Mouse (Mus musculus) regulatory T cell (primary cell): Measurements from ENCODE around the gene Snrnp27.

Experiments used
- in situ Hi-C: fragments of 300-600 bp; cut with MboI, MseI; formaldehyde crosslinking; loops from one replicate; pipeline ENCODE4 v1.15.1; 2025; ENCODE audit warnings: high pct_unique_total_duplicates

Snrnp27 gene

DNA sequence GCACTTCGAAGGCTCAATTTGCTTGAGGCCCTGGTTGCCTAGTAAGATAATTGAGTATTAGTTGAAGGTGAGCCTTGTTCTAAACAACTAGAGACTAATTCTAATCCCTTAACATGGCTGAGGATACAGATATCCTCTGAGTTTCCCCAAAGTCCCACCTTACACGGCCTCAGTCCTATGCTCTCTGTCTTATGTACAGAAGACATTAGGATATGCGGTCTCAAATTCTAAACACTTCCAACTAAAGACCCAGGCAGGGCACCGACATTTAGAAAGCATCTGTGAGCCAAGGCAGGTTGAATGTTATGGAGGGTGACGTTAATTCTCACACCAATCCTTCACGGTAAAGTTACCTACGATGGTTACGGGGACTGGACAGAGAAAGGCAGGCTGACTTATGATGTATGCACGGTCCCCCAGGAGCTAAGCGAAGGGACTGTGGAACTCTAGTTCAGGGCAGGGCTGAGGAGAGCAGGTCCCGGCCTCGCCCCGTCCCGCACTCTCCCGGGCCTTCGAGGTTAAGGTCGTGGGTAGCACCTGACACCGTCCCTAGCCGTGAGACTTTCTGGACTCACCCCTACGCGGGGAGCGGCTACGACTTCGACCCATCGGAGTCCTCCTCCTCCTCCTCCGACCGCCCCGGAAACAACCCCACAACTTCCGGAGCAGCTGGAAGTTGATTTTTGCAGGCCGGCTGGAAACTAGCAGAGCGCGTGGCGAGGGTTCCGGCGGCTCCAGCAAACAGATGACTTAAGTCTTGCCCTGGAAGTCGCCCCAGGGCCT, at the start of gene Snrnp27:
Gene Snrnp27 (minus strand): TSS at position 651 of the 783 bp plus-strand sequence.
- in situ Hi-C loops, result no loop called here

GRCm38 (mm10) chr6:86733183-86733876, 49.0 kb upstream of the Snrnp27 start, which contains the start of gene Gmcl1:
Gene Gmcl1 (minus strand): TSS chr6:86733383.
- in situ Hi-C loops, result no loop called here

DNA sequence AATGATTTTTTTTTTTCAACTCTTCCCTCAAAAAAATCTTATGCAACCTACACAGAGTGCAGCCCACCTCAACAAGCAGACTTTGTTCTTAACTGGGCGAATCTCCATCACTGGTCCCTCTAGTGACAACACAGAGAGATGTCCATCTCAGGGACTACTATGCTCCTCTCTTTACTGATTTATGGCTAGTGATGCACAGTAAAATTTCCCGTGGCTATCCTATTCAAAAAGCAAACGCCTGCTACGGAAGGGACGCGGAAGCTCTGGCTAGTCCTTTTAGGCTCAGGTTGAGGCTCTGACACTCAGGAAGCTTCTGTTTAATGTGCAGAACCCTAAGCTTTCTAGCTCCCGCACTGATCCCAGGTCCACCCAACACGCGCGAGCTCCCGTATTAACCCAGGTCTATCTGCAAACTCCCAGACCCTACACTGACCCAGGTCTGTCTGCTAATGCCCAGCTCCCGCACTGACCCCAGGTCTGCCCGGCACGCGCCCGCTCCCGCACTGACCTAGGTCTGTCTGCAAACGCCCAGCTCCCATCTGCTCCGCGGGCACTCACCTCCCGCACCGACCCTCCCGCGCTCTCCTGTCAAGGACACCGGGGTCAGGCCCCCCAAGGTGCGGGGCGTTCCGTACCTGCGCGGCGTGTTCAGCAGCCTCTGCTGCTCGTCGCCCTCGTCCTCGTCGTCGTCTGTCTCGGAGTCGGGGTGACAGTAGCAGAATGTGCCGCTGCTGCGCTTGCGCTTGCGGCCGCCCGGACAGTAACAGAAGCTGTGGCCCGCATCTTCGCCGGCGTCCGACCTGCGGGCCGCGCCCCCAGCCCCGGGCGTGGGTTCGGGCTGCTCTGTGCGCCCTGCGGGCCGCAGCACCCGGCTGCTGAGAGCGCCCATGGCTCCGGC, 48.2 kb upstream of the Snrnp27 start:
- in situ Hi-C loops, result no loop called here

DNA sequence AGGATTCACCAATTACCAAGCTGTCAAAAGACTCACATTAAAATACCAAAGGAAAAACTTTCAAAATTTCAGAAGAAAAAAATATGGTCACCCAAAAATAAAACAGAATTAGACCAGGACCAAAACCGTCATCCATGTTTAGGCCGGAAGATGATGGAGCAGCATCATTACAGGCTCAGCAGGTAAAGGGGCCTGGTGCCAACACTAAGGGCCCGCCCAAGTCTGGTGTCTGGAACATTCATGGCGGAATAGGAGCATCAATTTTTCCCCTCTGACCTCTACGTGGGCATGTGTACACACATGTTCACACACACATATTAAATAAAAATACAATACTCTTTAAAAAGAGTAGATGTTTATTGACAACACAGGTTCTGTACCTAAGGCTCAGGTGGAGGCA, 44.4 kb upstream of the Snrnp27 start:
- in situ Hi-C loops, result no loop called here

DNA sequence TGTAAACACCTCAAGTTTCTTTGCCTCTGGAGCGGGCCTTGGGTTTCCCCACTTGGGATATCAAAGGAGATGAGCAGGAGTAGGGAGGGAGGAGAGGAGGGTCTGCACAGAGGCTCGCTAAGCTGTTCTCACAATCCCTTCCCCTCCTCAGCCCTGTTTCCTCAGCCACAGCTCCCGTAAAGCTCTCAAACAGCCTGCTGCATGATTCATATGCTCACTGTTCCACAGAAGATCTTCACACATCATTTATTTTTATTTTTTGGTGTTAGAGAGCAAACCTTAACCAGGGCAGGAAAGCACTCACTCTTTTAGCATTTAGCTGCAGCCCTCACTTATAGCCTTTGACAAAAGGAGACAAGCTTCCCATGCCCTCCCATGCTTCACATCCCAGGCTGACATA, 37.7 kb upstream of the Snrnp27 start:
- in situ Hi-C loops, result no loop called here

- in situ Hi-C loops, result no loop called here
Observed at GRCm38 (mm10) chr6:86708072-86708774, 23.9 kb upstream of the Snrnp27 start.

DNA sequence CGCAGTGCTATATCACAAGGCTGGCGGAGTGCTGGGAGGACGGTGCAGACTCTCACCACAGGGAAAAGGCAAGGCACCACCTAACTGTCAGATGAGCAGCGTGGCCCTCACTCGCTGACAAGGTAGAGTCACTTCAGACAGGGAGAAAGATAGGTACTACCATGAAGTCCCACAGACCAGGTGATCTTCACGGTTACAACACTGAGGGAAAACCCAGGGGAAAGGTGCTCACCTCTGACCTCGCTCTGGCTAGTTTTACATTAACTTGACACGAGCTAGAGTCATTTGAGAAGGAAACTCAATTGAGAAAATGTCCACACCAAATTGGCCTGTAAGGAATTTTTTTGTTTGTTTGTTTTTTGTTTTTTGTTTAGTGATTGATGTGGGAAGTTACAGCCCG, 18.3 kb upstream of the Snrnp27 start:
- in situ Hi-C loops, result no loop called here

- in situ Hi-C loops, result no loop called here
Observed at GRCm38 (mm10) chr6:86697903-86698302, 13.6 kb upstream of the Snrnp27 start.

DNA sequence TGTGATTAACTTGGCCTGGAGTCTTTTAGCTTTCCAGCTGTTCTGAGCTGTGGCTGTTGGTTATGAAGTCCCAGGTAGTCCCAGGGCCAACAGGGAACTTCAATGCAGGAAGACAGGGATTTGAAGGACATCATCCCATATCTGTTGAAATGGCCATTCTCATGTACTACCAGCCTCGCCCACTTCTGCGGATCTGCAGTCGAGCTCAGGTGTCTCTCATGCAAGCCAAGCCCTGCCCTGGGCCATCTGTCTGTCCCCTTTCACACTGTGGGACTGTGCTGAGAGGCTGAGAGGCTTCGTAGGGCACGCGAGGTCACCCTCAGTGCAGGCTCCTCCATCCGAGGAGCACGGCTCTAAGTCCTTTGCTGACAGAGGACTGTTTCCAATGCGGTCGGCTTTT, 11.9 kb upstream of the Snrnp27 start:
- in situ Hi-C loops, result no loop called here

GRCm38 (mm10) chr6:86694465-86694864, 10.1 kb upstream of the Snrnp27 start:
- in situ Hi-C loops, result no loop called here

DNA sequence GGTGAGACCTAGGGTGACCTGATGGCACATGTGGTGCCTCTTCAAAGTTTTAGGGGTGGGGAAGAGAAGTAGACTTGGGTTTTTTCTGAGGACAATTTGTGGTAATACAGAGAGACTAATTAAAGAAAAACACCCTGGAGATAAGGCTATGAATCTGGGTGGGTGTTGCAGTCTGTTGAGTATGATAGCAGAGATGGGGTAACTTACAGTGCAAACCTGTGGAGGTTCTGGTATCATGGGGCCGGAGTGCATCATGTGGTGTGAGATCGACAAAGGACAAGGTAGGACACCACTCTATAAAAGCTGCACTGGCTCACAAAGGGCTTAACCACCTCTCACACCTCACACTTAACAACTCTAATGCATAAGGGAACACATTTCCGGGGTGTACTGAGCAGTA, 5.3 kb upstream of the Snrnp27 start:
- in situ Hi-C loops, result loop anchor here (5.0 kb wide), 1 partner anchor 98 kb away; no protein-coding TSS in a partner anchor

DNA sequence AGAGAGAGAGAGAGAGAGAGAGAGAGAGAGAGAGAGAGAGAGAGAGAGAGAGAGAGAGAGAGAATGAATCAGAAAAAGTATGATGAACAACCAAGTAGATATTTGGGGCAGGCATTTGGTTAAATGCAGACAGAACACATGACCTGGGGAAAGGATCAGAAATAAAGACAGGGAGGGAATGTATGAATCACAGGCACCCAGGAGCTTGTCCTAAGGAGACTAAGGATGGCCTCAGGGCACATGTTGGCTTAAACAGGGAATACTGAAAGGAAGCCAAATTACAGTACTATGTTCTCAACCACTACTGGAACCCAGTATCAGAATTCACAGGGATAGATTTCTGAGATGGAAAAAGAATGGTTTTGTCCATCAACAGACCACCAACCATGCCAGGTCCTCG, 2.6 kb upstream of the Snrnp27 start:
- in situ Hi-C loops, result loop anchor here (5.0 kb wide), 1 partner anchor 100 kb away; no protein-coding TSS in a partner anchor

DNA sequence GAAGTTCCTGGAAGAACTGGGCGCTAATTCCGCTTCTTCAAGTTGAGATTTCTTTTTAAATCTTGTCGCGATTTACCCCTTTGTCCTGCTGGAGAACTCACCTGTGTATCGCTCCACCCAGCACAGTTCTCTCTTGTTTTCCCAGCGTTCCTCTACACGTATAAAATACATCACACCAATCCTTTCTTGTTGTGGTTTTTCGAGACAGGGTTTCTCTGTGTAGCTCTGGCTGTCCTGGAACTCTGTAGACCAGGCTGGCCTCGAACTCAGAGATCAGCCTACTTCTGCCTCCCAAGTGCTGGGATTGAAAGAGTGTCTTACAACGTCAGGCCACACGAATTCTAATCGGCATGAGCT, 311 bp upstream of the Snrnp27 start:
- in situ Hi-C loops, result loop anchor here (5.0 kb wide), 1 partner anchor 103 kb away; no protein-coding TSS in a partner anchor

- in situ Hi-C loops, result no loop called here
Observed at GRCm38 (mm10) chr6:86681289-86681688, 3.0 kb downstream of the Snrnp27 start.

GRCm38 (mm10) chr6:86678341-86678740, 6.0 kb downstream of the Snrnp27 start:
- in situ Hi-C loops, result loop anchor here (10.0 kb wide), 1 partner anchor 134 kb away; no protein-coding TSS in a partner anchor

GRCm38 (mm10) chr6:86670873-86671272, 13.4 kb downstream of the Snrnp27 start:
- in situ Hi-C loops, result loop anchor here (10.0 kb wide), 1 partner anchor 126 kb away; no protein-coding TSS in a partner anchor

DNA sequence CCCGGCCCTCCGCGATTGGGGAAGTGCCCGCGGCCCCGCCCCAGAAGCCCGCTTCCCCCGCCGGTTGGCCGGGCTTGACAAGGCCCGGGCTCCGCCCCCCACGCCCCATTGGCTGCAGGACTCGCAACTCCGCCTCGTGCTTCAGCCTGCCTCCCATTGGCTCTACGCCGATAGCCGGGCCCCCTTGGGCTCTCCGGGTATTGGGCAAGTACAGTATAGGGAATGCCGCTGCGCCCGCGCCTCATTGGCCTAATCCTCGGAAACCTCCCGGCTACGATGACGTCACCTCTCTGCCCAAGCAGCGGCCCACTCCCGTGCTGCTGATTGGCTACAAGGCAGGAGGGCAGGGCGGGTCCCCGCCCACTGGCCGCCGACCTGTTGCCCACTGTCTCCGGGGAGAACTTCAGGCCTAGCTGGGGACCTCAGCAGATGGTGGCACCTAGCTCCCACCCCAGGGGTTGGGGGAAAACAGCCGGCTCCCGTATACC, 15.0 kb downstream of the Snrnp27 start:
- in situ Hi-C loops, result no loop called here

GRCm38 (mm10) chr6:86668580-86669239, 15.6 kb downstream of the Snrnp27 start, which contains the start of gene Mxd1:
Gene Mxd1 (minus strand): TSS chr6:86669161.
- in situ Hi-C loops, result no loop called here

GRCm38 (mm10) chr6:86667061-86667460, 17.3 kb downstream of the Snrnp27 start:
- in situ Hi-C loops, result no loop called here

DNA sequence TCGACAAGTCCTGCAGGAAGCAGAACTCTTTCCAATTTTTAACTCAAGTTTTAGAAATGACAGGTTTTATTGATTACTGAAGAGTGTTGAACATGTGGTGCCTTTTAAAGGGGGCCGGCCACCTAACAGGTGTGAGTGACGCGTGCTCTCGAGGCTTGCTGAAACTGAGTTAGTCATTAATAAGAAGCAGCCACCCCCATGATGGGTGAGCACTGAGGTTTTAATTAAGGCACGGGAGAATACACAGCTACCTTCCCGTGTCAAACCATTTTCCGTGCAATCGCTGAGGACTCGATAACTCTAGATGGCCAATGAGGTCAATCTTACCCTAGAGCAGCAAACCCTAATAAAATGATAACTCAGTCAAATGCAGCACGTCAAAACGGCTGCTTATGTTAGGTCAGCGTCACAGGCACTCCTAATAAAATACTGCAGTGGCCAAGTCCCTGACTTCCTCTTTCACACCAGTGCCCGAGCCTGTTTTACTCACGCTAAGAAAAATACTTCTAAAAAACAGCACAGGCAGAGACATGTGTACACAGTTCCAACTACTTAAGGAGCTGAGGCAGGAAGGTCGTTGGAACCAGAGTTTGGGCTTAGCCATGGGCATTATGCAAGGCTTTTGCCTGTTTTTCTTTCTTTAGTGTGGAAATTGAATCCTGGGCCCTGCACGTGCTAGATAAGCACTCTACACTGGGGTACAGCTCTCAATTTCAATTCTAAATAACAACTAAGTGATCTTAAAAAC, 18.6 kb downstream of the Snrnp27 start:
- in situ Hi-C loops, result no loop called here
